Mouse (Mus musculus) heart, embryonic 10.5 days (tissue): Measurements from ENCODE around the gene Tal1. TPM values are rescaled to one million over a fixed set of nuclear protein-coding genes. Genes with fewer than 3 reads are reported as not detected.

Experiments
- DNase-seq: peaks from one replicate; pipeline ENCODE4 v3.0.0-alpha.2; 2017; ENCODE audit warnings: low spot score
- H3K27ac ChIP-seq: fragments of 300-500 bp; sonication (generic); 2 replicates; pipeline ENCODE4 v1.5.1; 2016; ENCODE audit warnings: mild to moderate bottlenecking
- H3K27me3 ChIP-seq: fragments of 300-500 bp; sonication (generic); 2 replicates; pipeline ENCODE4 v1.6.1; 2016; ENCODE audit warnings: mild to moderate bottlenecking; ENCODE audit not compliant: poor library complexity, insufficient read depth, severe bottlenecking
- H3K36me3 ChIP-seq: fragments of 300-500 bp; sonication (generic); 2 replicates; pipeline ENCODE4 v1.6.1; 2016; ENCODE audit warnings: mild to moderate bottlenecking, moderate library complexity
- H3K4me1 ChIP-seq: fragments of 300-500 bp; sonication (generic); 2 replicates; pipeline ENCODE4 v1.6.1; 2016; ENCODE audit warnings: mild to moderate bottlenecking
- H3K4me3 ChIP-seq: fragments of 300-500 bp; sonication (generic); 2 replicates; pipeline ENCODE4 v1.5.1; 2016; ENCODE audit warnings: mild to moderate bottlenecking, moderate library complexity
- H3K9me3 ChIP-seq: fragments of 300-500 bp; sonication (generic); 2 replicates; pipeline ENCODE4 v1.6.1; 2016; ENCODE audit warnings: mild to moderate bottlenecking, moderate library complexity
- WGBS: fragments of 180-500 bp; shearing (Covaris S2); methylation state at CpG from one replicate; pipeline ENCODE4 v1.1.7; 2016; 5-methylcytosine and 5-hydroxymethylcytosine counted together
- polyA plus RNA-seq: library from polyadenylated mRNA; unstranded; fragments of >200 nt; fragmentation: Nextera tagmentation; extraction: Ambion mirVana; gene quantifications from 2 replicates; pipeline ENCODE4 v1.2.1, GENCODE M21; 2016

The Tal1 gene
- polyA plus RNA-seq, 1 experiment from 2014 or later: 8.3 TPM

- WGBS: 30% methylated on average over 10 of the region's 10 CpGs
- Histone ChIP-seq H3K4me1 (peaks cover 22% of the 10 kb centered on the region), H3K9me3 (no peaks in the 10 kb centered on the region), H3K27ac (peak overlapping the region; percentile 70), H3K4me3 (0 out of 2 replicates have a peak overlapping the region, but pooled peaks have one; percentile 18), H3K36me3 (no peaks in the 10 kb centered on the region), H3K27me3 (peaks cover 58% of the 10 kb centered on the region)
- no peak for DNase-seq
Measured at GRCm38 (mm10) chr4:115078892-115079820, 22.9 kb downstream of the Tal1 start.

- peak overlapping the region; percentile 70 for H3K27ac ChIP-seq
- peaks cover 58% of the 10 kb centered on the region for H3K27me3 ChIP-seq
- no peaks in the 10 kb centered on the region for H3K9me3 ChIP-seq
- WGBS: 26% methylated on average over 5 of the region's 5 CpGs
- H3K4me3 ChIP-seq: 0 out of 2 replicates have a peak overlapping the region, but pooled peaks have one; percentile 18
- H3K36me3 ChIP-seq: no peaks in the 10 kb centered on the region
- H3K4me1 ChIP-seq: peaks cover 22% of the 10 kb centered on the region
- DNase-seq: no peak
Measured at GRCm38 (mm10) chr4:115079821-115080349, 23.7 kb downstream of the Tal1 start.

GRCm38 (mm10) chr4:115083031-115083430 is 26.8 kb downstream of the Tal1 start:
- no peak overlapping the region for H3K27ac ChIP-seq
- 79% methylated on average over 3 of the region's 3 CpGs for WGBS
- no peak for DNase-seq
- H3K4me1 ChIP-seq: peaks cover 15% of the 10 kb centered on the region
- H3K27me3 ChIP-seq: peaks cover 64% of the 10 kb centered on the region
- H3K36me3 ChIP-seq: no peaks in the 10 kb centered on the region
- no peaks in the 10 kb centered on the region for H3K9me3 ChIP-seq
- H3K4me3 ChIP-seq: no peak overlapping the region

- 17% methylated on average over 6 of the region's 6 CpGs for WGBS
- peaks cover 78% of the 10 kb centered on the region for H3K27me3 ChIP-seq
Measured at GRCm38 (mm10) chr4:115085522-115086095, 29.4 kb downstream of the Tal1 start.

GRCm38 (mm10) chr4:115086257-115086656 is 30.0 kb downstream of the Tal1 start:
- no peaks in the 10 kb centered on the region for H3K9me3 ChIP-seq
- H3K4me1 ChIP-seq: peaks cover 7% of the 10 kb centered on the region
- no peak overlapping the region for H3K27ac ChIP-seq
- 60% methylated on average over 4 of the region's 4 CpGs for WGBS
- H3K36me3 ChIP-seq: no peaks in the 10 kb centered on the region
- H3K27me3 ChIP-seq: peaks cover 84% of the 10 kb centered on the region
- no peak for DNase-seq
- no peak overlapping the region for H3K4me3 ChIP-seq

More at GRCm38 (mm10) chr4:115085522-115086095, 29.4 kb downstream of the Tal1 start:
- Histone ChIP-seq H3K36me3 (no peaks in the 10 kb centered on the region), H3K4me3 (no peak overlapping the region), H3K27ac (no peak overlapping the region), H3K9me3 (no peaks in the 10 kb centered on the region), H3K4me1 (peaks cover 7% of the 10 kb centered on the region)
- no peak for DNase-seq

- Histone ChIP-seq H3K27ac (no peak overlapping the region), H3K36me3 (no peaks in the 10 kb centered on the region), H3K4me3 (no peak overlapping the region), H3K4me1 (peaks cover 7% of the 10 kb centered on the region), H3K9me3 (no peaks in the 10 kb centered on the region), H3K27me3 (peaks cover 82% of the 10 kb centered on the region)
- no peak for DNase-seq
- 56% methylated on average over 3 of the region's 3 CpGs for WGBS
Measured at GRCm38 (mm10) chr4:115086763-115087415, 30.7 kb downstream of the Tal1 start.

- Histone ChIP-seq H3K36me3 (no peaks in the 10 kb centered on the region), H3K4me1 (peaks cover 7% of the 10 kb centered on the region), H3K4me3 (peak within 1 kb of the TSS; percentile 36), H3K27me3 (peaks cover 80% of the 10 kb centered on the region), H3K27ac (peak within 1 kb of the TSS; percentile 79), H3K9me3 (no peaks in the 10 kb centered on the region)
- WGBS: 12% methylated on average over 11 of the region's 11 CpGs
- no peak for DNase-seq
Measured at GRCm38 (mm10) chr4:115088611-115089338, 32.5 kb downstream of the Tal1 start, which contains the start of gene Pdzk1ip1. Gene Pdzk1ip1, plus strand, starts transcription at chr4:115088708.

- DNase-seq: no peak
- Histone ChIP-seq H3K9me3 (no peaks in the 10 kb centered on the region), H3K27ac (peak overlapping the region; percentile 12; the same call in 1 of the 2 replicates), H3K27me3 (peaks cover 82% of the 10 kb centered on the region), H3K36me3 (no peaks in the 10 kb centered on the region), H3K4me3 (no peak overlapping the region), H3K4me1 (peaks cover 10% of the 10 kb centered on the region)
- 47% methylated on average over 2 of the region's 2 CpGs for WGBS
Measured at GRCm38 (mm10) chr4:115090592-115090991, 34.4 kb downstream of the Tal1 start.

GRCm38 (mm10) chr4:115091806-115092205 is 35.6 kb downstream of the Tal1 start:
- 77% methylated on average over 3 of the region's 3 CpGs for WGBS
- no peak overlapping the region for H3K4me3 ChIP-seq
- no peak for DNase-seq
- no peak overlapping the region for H3K27ac ChIP-seq
- no peaks in the 10 kb centered on the region for H3K9me3 ChIP-seq
- H3K4me1 ChIP-seq: peaks cover 22% of the 10 kb centered on the region
- peaks cover 89% of the 10 kb centered on the region for H3K27me3 ChIP-seq
- no peaks in the 10 kb centered on the region for H3K36me3 ChIP-seq

- H3K27ac ChIP-seq: peak overlapping the region; percentile 56; the same call in 1 of the 2 replicates
- H3K9me3 ChIP-seq: no peaks in the 10 kb centered on the region
- peaks cover 76% of the 10 kb centered on the region for H3K27me3 ChIP-seq
- no peaks in the 10 kb centered on the region for H3K36me3 ChIP-seq
- 65% methylated on average over 4 of the region's 4 CpGs for WGBS
- H3K4me1 ChIP-seq: peaks cover 25% of the 10 kb centered on the region
- DNase-seq: peak; percentile 72
- H3K4me3 ChIP-seq: no peak overlapping the region
Measured at GRCm38 (mm10) chr4:115093331-115093864, 37.2 kb downstream of the Tal1 start.

GRCm38 (mm10) chr4:115094056-115094455 is 37.8 kb downstream of the Tal1 start:
- peaks cover 70% of the 10 kb centered on the region for H3K27me3 ChIP-seq
- H3K27ac ChIP-seq: peak overlapping the region; percentile 70; the same call in 1 of the 2 replicates
- no peak overlapping the region for H3K4me3 ChIP-seq
- no peaks in the 10 kb centered on the region for H3K36me3 ChIP-seq
- WGBS: 86% methylated on average over 2 of the region's 2 CpGs
- peak; percentile 72 for DNase-seq
- H3K9me3 ChIP-seq: no peaks in the 10 kb centered on the region
- H3K4me1 ChIP-seq: peaks cover 19% of the 10 kb centered on the region
